Mouse (Mus musculus): ENCODE results near the gene Nmt1. TPM values are rescaled to one million over a fixed set of nuclear protein-coding genes. Genes with fewer than 3 reads are reported as not detected.

Gene Nmt1
- polyA plus RNA-seq, 1 experiment from 2014 or later = 36.7 TPM

DNA sequence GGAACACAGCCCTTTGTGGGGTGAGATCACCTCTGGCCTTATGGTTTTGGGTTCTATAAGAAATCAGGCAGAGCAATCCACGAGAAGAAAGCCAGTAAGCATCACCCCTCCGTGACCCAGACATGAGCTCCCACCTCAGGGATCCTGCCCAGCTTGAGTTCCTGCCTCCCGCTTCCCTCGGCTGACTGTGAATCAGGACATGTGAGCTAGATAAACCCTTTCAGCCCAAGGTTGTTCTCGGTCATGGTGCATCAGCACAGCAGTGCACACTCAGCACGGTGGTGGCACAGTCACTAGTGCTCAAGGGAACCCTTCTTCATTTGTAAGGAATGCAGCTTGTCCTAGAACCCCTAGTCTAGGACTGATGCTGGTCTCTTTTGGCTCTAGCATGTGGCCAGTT is 9.1 kb upstream of the Nmt1 start:
- H3K4me2 ChIP-seq = no peak overlapping the region
- no peak overlapping the region for H3K27ac ChIP-seq (replicated peaks)
- H3K36me3 ChIP-seq (replicated peaks) = peaks cover 17% of the 10 kb centered on the region
- no peak overlapping the region for H3K4me3 ChIP-seq (replicated peaks)
- H3K4me1 ChIP-seq (replicated peaks) = peaks cover 31% of the 10 kb centered on the region
- H3K9me3 ChIP-seq (replicated peaks) = no peaks in the 10 kb centered on the region
- no peaks in the 10 kb centered on the region for H3K27me3 ChIP-seq
- ATAC-seq (ENCODE audit: insufficient read depth) = no peak
- H3K9ac ChIP-seq = no peak overlapping the region
- WGBS (ENCODE audit: insufficient replicate concordance) = 67% methylated on average over 6 of the region's 6 CpGs

DNA sequence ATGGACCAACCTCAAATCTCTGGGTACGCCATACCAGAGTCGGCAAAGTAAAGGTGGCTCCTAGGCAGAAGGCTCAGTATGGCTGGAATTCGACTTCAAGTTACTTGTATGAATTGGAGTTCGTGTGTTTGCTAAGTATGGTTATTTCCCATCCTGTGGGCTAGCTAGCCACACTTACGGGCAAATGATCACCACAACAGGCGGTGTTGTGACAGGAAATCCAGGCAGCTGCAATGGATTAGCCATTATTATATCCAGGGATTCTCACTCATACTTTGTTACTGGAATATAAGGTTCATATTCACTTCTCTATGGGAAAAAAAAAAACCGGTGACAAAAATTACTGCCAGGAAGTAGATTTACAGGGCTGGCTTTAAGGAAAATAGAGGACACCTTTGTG is 8.7 kb upstream of the Nmt1 start:
- Histone ChIP-seq H3K4me1 (replicated peaks) (peaks cover 31% of the 10 kb centered on the region), H3K4me2 (no peak overlapping the region), H3K9ac (no peak overlapping the region), H3K9me3 (replicated peaks) (no peaks in the 10 kb centered on the region), H3K27me3 (no peaks in the 10 kb centered on the region), H3K4me3 (replicated peaks) (no peak overlapping the region), H3K36me3 (replicated peaks) (peaks cover 20% of the 10 kb centered on the region), H3K27ac (replicated peaks) (no peak overlapping the region)
- WGBS (ENCODE audit: insufficient replicate concordance) = 75% methylated on average over 7 of the region's 7 CpGs
- ATAC-seq (ENCODE audit: insufficient read depth) = no peak

DNA sequence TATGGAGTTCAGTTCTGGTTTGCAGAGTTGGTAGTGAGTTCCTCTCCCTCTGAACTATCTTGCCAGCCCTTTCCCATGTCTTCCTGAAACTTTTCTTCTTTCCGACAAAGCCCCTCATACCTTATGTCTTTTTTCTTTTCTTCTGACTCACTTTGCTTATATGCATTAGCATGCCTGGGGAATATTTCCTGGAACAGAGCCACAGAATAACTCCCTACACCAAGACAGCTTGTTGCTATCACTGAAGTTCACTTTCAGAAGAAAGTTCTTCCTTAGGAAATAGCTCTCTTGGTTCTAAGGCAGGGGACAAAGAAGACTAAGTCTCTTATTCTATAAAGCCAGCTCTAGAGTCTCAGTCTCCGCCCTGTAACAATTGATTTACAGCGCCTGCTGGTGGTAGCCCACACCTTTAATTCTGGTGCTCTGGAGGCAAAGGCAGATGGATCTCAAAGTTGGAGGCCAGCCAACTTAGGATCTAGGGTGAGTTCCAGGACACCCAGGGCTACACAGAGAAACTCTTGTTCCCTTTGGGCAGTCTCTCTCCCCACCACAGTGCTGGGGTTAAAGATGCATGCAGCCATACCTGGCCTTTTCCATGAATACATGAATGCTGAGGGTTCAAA is 7.2 kb upstream of the Nmt1 start:
- H3K9ac ChIP-seq = no peak overlapping the region
- no peak overlapping the region for H3K4me2 ChIP-seq
- no peak overlapping the region for H3K27ac ChIP-seq (replicated peaks)
- peaks cover 23% of the 10 kb centered on the region for H3K4me1 ChIP-seq (replicated peaks)
- peaks cover 34% of the 10 kb centered on the region for H3K36me3 ChIP-seq (replicated peaks)
- no peaks in the 10 kb centered on the region for H3K27me3 ChIP-seq
- 69% methylated on average over 3 of the region's 3 CpGs for WGBS (ENCODE audit: insufficient replicate concordance)
- no peak overlapping the region for H3K4me3 ChIP-seq (replicated peaks)
- no peak for ATAC-seq (ENCODE audit: insufficient read depth)
- H3K9me3 ChIP-seq (replicated peaks) = no peaks in the 10 kb centered on the region

DNA sequence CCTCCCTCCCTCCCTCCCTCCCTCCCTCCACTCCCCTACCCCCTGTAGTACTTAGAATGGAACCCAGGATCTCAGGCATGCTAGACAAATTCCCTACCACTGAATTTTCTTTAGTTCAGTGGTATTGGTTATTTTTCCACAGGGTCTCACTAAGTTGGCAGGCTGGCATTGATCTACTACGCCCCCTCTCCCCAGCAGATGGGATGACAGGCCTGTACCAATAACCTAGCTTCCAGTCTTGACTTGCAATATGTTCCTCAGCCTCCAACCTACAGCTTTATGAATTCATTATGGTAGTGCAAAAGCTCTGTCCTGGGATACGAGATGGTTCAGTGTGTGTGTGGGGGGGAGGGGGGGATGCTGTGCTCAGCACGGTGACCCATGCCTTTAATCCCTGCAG is 4.0 kb upstream of the Nmt1 start:
- H3K9ac ChIP-seq = no peak overlapping the region
- ATAC-seq (ENCODE audit: insufficient read depth) = no peak
- no peak overlapping the region for H3K4me2 ChIP-seq
- no peak overlapping the region for H3K4me3 ChIP-seq (replicated peaks)
- H3K27ac ChIP-seq (replicated peaks) = no peak overlapping the region
- H3K27me3 ChIP-seq = no peaks in the 10 kb centered on the region
- no peaks in the 10 kb centered on the region for H3K9me3 ChIP-seq (replicated peaks)
- peaks cover 15% of the 10 kb centered on the region for H3K4me1 ChIP-seq (replicated peaks)
- 81% methylated on average over 3 of the region's 3 CpGs for WGBS (ENCODE audit: insufficient replicate concordance)
- peaks cover 42% of the 10 kb centered on the region for H3K36me3 ChIP-seq (replicated peaks)

DNA sequence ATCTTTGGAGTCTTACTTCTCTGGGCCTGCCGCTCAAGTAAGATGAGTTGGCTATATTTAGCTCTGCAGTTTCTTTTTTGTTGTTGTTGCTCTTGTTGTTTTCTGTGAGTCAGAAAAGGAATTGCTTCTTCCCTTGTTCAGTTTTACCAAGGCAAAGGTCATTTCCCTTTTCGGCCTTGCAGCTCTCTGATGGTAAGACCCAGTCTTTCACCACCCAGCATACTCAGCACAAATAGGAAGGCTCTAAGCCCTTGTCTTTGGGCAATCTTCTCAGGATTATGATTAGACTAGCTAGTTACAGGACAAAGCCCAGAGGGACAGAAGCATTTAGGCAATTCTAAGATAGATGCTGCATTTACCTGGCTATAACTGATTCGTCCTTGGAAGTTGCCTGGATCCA is 1.1 kb upstream of the Nmt1 start:
- Histone ChIP-seq H3K4me3 (replicated peaks) (peak overlapping the region; percentile 72), H3K36me3 (replicated peaks) (peaks cover 38% of the 10 kb centered on the region), H3K4me1 (replicated peaks) (peaks cover 38% of the 10 kb centered on the region), H3K9ac (peak overlapping the region; percentile 73), H3K27me3 (no peaks in the 10 kb centered on the region), H3K9me3 (replicated peaks) (no peaks in the 10 kb centered on the region), H3K4me2 (peak overlapping the region; percentile 75), H3K27ac (replicated peaks) (peak overlapping the region; percentile 92)
- WGBS (ENCODE audit: insufficient replicate concordance) = 66% methylated on average over 3 of the region's 3 CpGs
- ATAC-seq (ENCODE audit: insufficient read depth) = no peak

DNA sequence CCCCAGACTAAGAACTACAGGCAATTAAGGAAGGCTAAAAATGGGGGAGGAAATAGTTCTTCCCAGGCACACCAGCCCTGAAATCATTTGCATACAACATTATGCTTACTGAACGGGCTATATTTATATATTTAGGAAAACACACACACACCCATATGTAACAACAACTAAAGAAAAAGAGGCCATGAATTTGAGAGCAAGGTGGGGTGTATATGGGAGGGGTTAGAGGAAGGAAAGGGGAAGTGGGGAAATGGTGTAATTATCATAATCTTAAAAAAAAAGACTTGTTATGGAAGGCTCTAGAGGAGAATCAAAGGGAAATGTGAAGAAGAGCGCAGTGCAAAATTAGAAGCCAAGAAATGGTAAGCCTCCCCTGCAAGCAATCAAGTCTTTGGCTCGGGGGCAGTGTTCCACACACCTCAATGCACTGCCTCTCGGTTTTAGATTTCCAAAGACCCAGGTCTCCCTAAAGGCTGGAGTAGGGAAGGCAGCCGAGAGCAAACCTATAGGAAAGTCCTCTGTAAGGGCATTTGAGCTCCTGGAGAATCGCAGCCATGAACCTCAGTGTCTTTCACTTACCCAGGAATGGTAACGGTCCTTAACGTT is 317 bp upstream of the Nmt1 start:
- Histone ChIP-seq H3K9ac (peak overlapping the region; percentile 73), H3K27me3 (no peaks in the 10 kb centered on the region), H3K36me3 (replicated peaks) (peaks cover 38% of the 10 kb centered on the region), H3K27ac (replicated peaks) (peak overlapping the region; percentile 92), H3K9me3 (replicated peaks) (no peaks in the 10 kb centered on the region), H3K4me2 (peak overlapping the region; percentile 75), H3K4me3 (replicated peaks) (peak overlapping the region; percentile 72), H3K4me1 (replicated peaks) (peaks cover 45% of the 10 kb centered on the region)
- no peak; the same call in 1 of the 2 replicates for ATAC-seq (ENCODE audit: insufficient read depth)
- 5% methylated on average over 8 of the region's 8 CpGs for WGBS (ENCODE audit: insufficient replicate concordance)

DNA sequence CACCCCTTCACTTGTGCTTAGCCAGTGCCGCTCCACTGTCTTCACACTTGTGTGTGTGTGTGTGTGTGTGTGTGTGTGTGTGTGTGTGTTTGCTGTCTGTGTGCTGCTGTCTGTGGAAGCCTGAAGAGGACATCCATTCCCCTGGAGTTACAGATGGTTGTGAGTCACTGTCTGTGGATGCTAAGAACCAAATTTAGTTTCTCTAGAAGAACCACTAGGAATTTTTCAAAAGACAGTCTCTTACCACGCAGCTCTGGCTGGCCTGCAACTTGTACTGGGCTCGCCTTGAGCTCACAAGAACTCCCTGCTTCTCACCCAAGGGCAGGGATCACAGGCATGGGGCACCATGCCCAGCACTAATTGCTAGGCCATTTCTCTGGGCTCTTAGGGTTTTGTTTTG is 5.0 kb downstream of the Nmt1 start:
- Histone ChIP-seq H3K27me3 (no peaks in the 10 kb centered on the region), H3K9me3 (replicated peaks) (no peaks in the 10 kb centered on the region), H3K9ac (no peak overlapping the region), H3K4me1 (replicated peaks) (peaks cover 48% of the 10 kb centered on the region), H3K27ac (replicated peaks) (no peak overlapping the region), H3K36me3 (replicated peaks) (peaks cover 34% of the 10 kb centered on the region), H3K4me3 (replicated peaks) (no peak overlapping the region), H3K4me2 (no peak overlapping the region)
- ATAC-seq (ENCODE audit: insufficient read depth) = no peak
- WGBS (ENCODE audit: insufficient replicate concordance) = 76% methylated on average over 3 of the region's 3 CpGs

DNA sequence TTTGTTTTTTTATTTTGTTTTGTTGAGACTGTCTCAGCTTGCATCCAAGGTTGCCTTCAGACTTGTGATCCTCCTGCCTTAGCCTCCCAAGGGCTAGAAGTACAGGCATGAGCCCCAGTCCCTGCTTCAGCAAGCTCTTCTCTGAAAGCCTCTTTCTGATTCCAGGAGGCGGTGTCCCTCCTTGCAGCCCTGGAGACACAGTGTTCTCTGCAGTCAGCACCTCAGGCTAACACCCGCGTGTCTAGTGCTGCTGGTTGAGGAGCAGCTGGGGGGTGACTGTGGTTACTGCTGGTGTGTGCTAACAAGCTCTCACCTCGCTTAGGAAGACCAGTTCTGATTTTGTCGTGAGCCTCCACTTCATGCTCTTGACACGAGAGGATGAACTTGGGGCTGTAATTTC is 7.0 kb downstream of the Nmt1 start:
- Histone ChIP-seq H3K9ac (no peak overlapping the region), H3K4me3 (replicated peaks) (no peak overlapping the region), H3K27me3 (no peaks in the 10 kb centered on the region), H3K4me1 (replicated peaks) (peaks cover 45% of the 10 kb centered on the region), H3K9me3 (replicated peaks) (no peaks in the 10 kb centered on the region), H3K4me2 (no peak overlapping the region), H3K36me3 (replicated peaks) (peaks cover 43% of the 10 kb centered on the region), H3K27ac (replicated peaks) (no peak overlapping the region)
- 76% methylated on average over 6 of the region's 6 CpGs for WGBS (ENCODE audit: insufficient replicate concordance)
- ATAC-seq (ENCODE audit: insufficient read depth) = no peak

DNA sequence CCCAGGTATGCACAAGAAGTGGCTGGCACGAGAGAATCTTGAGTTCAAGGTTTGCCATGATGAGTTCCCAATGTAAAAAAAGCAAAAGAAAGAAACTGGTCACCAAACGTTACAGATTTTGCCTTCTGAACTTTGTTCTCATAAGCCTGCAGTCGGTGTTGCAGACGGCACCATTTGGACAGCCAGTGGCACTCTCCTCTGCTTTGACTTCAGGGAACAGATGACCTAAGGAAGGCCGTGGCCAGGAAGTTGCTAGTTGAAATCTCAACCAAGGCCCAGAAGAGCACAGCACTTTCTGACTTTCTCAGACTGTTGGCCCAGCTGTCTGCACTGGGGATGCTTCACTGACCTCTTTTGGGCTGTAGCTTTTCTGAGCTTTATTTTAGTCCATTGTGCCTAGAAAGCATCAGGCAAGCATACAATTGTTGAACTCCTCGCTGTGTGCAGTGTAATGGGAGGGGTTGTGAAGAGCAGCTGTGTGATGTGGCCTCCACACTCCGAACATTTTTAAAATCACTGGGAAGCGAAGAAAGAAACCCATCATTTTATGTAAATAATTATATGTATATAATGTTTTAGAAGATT is 9.0 kb downstream of the Nmt1 start:
- H3K27ac ChIP-seq (replicated peaks) = no peak overlapping the region
- ATAC-seq (ENCODE audit: insufficient read depth) = no peak
- no peak overlapping the region for H3K9ac ChIP-seq
- peaks cover 30% of the 10 kb centered on the region for H3K4me1 ChIP-seq (replicated peaks)
- 77% methylated on average over 8 of the region's 8 CpGs for WGBS (ENCODE audit: insufficient replicate concordance)
- no peaks in the 10 kb centered on the region for H3K9me3 ChIP-seq (replicated peaks)
- peaks cover 35% of the 10 kb centered on the region for H3K36me3 ChIP-seq (replicated peaks)
- H3K4me3 ChIP-seq (replicated peaks) = no peak overlapping the region
- no peaks in the 10 kb centered on the region for H3K27me3 ChIP-seq
- no peak overlapping the region for H3K4me2 ChIP-seq

DNA sequence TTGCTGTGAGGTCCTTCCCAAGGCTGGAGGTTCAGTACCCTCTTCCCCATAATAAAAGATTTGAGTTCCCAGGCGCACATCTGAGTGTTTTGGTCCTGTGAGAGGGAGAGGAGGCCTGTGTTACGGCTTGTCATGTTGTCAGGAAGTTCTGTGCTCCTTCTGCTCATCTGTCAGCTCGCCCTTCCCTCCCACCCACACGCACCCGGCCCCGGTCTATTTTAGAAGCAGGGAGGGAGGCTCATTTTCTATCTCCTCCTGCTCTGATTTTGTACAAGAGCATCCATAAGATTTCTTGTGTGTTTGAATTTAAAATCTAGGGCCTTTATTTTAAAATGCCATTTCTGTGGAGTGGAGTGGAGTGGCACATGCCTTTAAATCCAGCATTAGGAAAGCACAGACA is 10.0 kb downstream of the Nmt1 start:
- H3K9ac ChIP-seq = no peak overlapping the region
- no peak overlapping the region for H3K27ac ChIP-seq (replicated peaks)
- H3K4me3 ChIP-seq (replicated peaks) = no peak overlapping the region
- no peaks in the 10 kb centered on the region for H3K9me3 ChIP-seq (replicated peaks)
- no peak for ATAC-seq (ENCODE audit: insufficient read depth)
- H3K4me1 ChIP-seq (replicated peaks) = peaks cover 20% of the 10 kb centered on the region
- peaks cover 43% of the 10 kb centered on the region for H3K36me3 ChIP-seq (replicated peaks)
- H3K27me3 ChIP-seq = no peaks in the 10 kb centered on the region
- WGBS (ENCODE audit: insufficient replicate concordance) = 68% methylated on average over 6 of the region's 6 CpGs
- no peak overlapping the region for H3K4me2 ChIP-seq

DNA sequence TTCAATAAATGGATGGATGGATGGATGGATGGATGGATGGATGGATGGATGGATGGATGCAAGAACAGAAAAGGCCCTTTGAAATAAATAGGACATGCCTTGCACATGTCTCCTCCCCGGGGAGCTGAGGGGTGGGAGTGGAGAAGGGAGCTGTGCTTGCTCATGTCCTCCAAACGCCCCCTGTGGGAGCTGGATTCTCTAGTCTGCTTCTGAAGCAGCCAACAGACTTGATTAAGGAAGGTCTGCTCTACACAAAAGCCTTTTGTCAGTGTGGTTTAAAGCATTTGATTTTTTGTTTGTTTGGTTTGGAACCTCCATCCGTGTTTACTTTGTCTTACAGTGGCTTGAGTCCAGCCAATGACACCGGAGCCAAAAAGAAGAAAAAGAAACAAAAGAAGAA is 14.8 kb downstream of the Nmt1 start:
- Histone ChIP-seq H3K4me1 (replicated peaks) (peaks cover 9% of the 10 kb centered on the region; the same call in 1 of the 2 replicates), H3K27ac (replicated peaks) (no peak overlapping the region), H3K36me3 (replicated peaks) (peaks cover 65% of the 10 kb centered on the region), H3K27me3 (no peaks in the 10 kb centered on the region), H3K4me3 (replicated peaks) (no peak overlapping the region), H3K4me2 (no peak overlapping the region), H3K9ac (no peak overlapping the region), H3K9me3 (replicated peaks) (no peaks in the 10 kb centered on the region)
- 74% methylated on average over 4 of the region's 4 CpGs for WGBS (ENCODE audit: insufficient replicate concordance)
- ATAC-seq (ENCODE audit: insufficient read depth) = no peak

Data from liver, embryonic 15.5 days (tissue).